Mouse (Mus musculus) mesoderm, embryonic 11.5 days (tissue): ENCODE data around the gene Pitx2.
A peak's percentile ranks its signal among the peaks of the same experiment; 100 is the strongest.

Source experiments
- DNase-seq: peaks from one replicate; pipeline ENCODE4 v3.0.0-alpha.2; 2012; ENCODE audit warnings: low read depth, low spot score

Pitx2 gene

GRCm38 (mm10) chr3:129217862-129218370 is 18.2 kb downstream of the Pitx2 start:
- no peak for DNase-seq

- peak; percentile 56 for DNase-seq
These were observed 18.8 kb downstream of the Pitx2 start for GRCm38 (mm10) chr3:129218371-129218921.

- peak; percentile 44 for DNase-seq
These were observed 20.5 kb downstream of the Pitx2 start for GRCm38 (mm10) chr3:129220086-129220670.

- no peak for DNase-seq
These were observed 21.2 kb downstream of the Pitx2 start for GRCm38 (mm10) chr3:129220681-129221379.

GRCm38 (mm10) chr3:129221380-129222260 is 21.9 kb downstream of the Pitx2 start:
- DNase-seq, result no peak

GRCm38 (mm10) chr3:129222448-129223290 is 23.0 kb downstream of the Pitx2 start:
- peak; percentile 45 for DNase-seq

GRCm38 (mm10) chr3:129223401-129223800 is 23.7 kb downstream of the Pitx2 start:
- DNase-seq, result no peak

GRCm38 (mm10) chr3:129223964-129224805 is 24.5 kb downstream of the Pitx2 start:
- no peak for DNase-seq

GRCm38 (mm10) chr3:129224806-129225576 is 25.3 kb downstream of the Pitx2 start:
- DNase-seq, result no peak

GRCm38 (mm10) chr3:129225577-129226289 is 26.1 kb downstream of the Pitx2 start:
- DNase-seq, result no peak

GRCm38 (mm10) chr3:129226681-129227080 is 27.0 kb downstream of the Pitx2 start:
- no peak for DNase-seq

GRCm38 (mm10) chr3:129227331-129227730 is 27.7 kb downstream of the Pitx2 start:
- no peak for DNase-seq

- DNase-seq, result no peak
These were observed 38.3 kb downstream of the Pitx2 start for GRCm38 (mm10) chr3:129238010-129238409.

- peak; percentile 35 for DNase-seq
These were observed 39.1 kb downstream of the Pitx2 start for GRCm38 (mm10) chr3:129238664-129239258.

GRCm38 (mm10) chr3:129250997-129251396 is 51.3 kb downstream of the Pitx2 start:
- DNase-seq, result no peak

- DNase-seq, result no peak
These were observed 54.6 kb downstream of the Pitx2 start for GRCm38 (mm10) chr3:129254246-129254645.

- DNase-seq, result no peak
These were observed 56.6 kb downstream of the Pitx2 start for GRCm38 (mm10) chr3:129256283-129256682.

- DNase-seq, result no peak
These were observed 57.1 kb downstream of the Pitx2 start for GRCm38 (mm10) chr3:129256766-129257165.
